Mouse (Mus musculus) bone marrow macrophage, adult 2 months (primary cell): ENCODE measurements around the gene Fam71e1.

Experiments used
- CTCF ChIP-seq: IDR thresholded peaks from 2 replicates; pipeline ENCODE4 v1.5.1; 2012; ENCODE audit warnings: low read depth, mild to moderate bottlenecking, low read length, moderate library complexity
- POLR2A ChIP-seq: IDR thresholded peaks from 2 replicates; pipeline ENCODE4 v1.6.1; 2012; ENCODE audit warnings: mild to moderate bottlenecking, low read depth, low read length, borderline replicate concordance

DNA sequence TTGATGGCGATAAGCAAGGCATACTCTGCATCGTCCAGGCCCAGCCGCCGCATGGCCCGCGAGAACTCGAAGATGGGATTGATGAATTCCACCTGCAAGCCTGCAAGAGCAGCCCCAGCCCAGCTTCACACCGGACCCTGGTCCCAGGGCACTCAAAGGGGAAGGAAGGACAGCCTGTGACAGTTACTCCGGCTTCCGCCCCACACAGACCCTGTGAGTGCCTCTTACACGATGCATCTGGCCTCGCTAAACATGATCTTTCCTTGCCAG is 54.0 kb downstream of the Fam71e1 start:
- TF ChIP-seq POLR2A (no peak), CTCF (no peak)
